Mouse (Mus musculus) ES-Bruce4 (cell line): ENCODE data around the gene Sacm1l. TPM values are rescaled to one million over a fixed set of nuclear protein-coding genes. Genes with fewer than 3 reads are reported as not detected.

Experiments
- H3K27ac ChIP-seq: 2 replicates; pipeline ENCODE4 v1.5.1; 2012; ENCODE audit warnings: low read length, inconsistent platforms; ENCODE audit not compliant: insufficient read depth
- H3K27me3 ChIP-seq: 2 replicates; pipeline ENCODE4 v1.6.1; 2012; ENCODE audit warnings: mild to moderate bottlenecking, low read length, inconsistent platforms; ENCODE audit not compliant: control insufficient read depth, poor library complexity, insufficient read depth, severe bottlenecking
- H3K36me3 ChIP-seq: 2 replicates; pipeline ENCODE4 v1.6.1; 2012; ENCODE audit warnings: inconsistent platforms, mild to moderate bottlenecking, low read length, moderate library complexity; ENCODE audit not compliant: control insufficient read depth, poor library complexity, insufficient read depth, severe bottlenecking
- H3K4me1 ChIP-seq: one replicate; pipeline ENCODE4 v1.8.1; 2011; ENCODE audit warnings: low read length; ENCODE audit not compliant: control insufficient read depth, insufficient read depth
- H3K4me3 ChIP-seq: 2 replicates; pipeline ENCODE4 v1.5.1; 2011; ENCODE audit warnings: low read depth, mild to moderate bottlenecking, low read length
- H3K9ac ChIP-seq: 2 replicates; pipeline ENCODE4 v1.6.1; 2012; ENCODE audit warnings: low read depth, mild to moderate bottlenecking, inconsistent platforms; ENCODE audit not compliant: poor library complexity, severe bottlenecking
- H3K9me3 ChIP-seq: replicated peaks from 2 replicates; pipeline ENCODE4 v1.6.1; 2012; ENCODE audit warnings: mild to moderate bottlenecking, low read length, inconsistent platforms; ENCODE audit not compliant: control insufficient read depth, poor library complexity, insufficient read depth, severe bottlenecking
- CTCF ChIP-seq: IDR thresholded peaks from one replicate; pipeline ENCODE4 v1.8.1; 2011; ENCODE audit warnings: low read depth, low read length
- EP300 ChIP-seq: IDR thresholded peaks from 2 replicates; pipeline ENCODE4 v1.6.1; 2011; ENCODE audit warnings: low read depth, low read length; ENCODE audit not compliant: insufficient read depth
- POLR2A ChIP-seq: IDR thresholded peaks from one replicate; pipeline ENCODE4 v1.8.1; 2011; ENCODE audit warnings: low read length; ENCODE audit not compliant: insufficient read depth
- polyA plus RNA-seq: library from polyadenylated mRNA; stranded (reverse); fragments of >200 nt; gene quantifications from 2 replicates; pipeline ENCODE4 v1.2.4, GENCODE M21; 2011; ENCODE audit warnings: low read depth; ENCODE audit not compliant: missing spikeins, insufficient read depth, insufficient read length

The Sacm1l gene
- polyA plus RNA-seq, 1 experiment, result 49.9 TPM

GRCm38 (mm10) chr9:123526502-123526901 lies 3.1 kb upstream of the Sacm1l start:
- Histone ChIP-seq H3K9me3 (no peaks in the 10 kb centered on the region), H3K27ac (no peak overlapping the region), H3K36me3 (no peaks in the 10 kb centered on the region), H3K9ac (no peak overlapping the region), H3K27me3 (no peaks in the 10 kb centered on the region), H3K4me3 (no peak overlapping the region), H3K4me1 (peaks cover 2% of the 10 kb centered on the region)
- TF ChIP-seq POLR2A (no peak), EP300 (no peak), CTCF (no peak)

GRCm38 (mm10) chr9:123528087-123528925 lies 1.3 kb upstream of the Sacm1l start:
- peaks cover 2% of the 10 kb centered on the region for H3K4me1 ChIP-seq
- no peaks in the 10 kb centered on the region for H3K9me3 ChIP-seq
- H3K27me3 ChIP-seq, result no peaks in the 10 kb centered on the region
- H3K27ac ChIP-seq, result peak overlapping the region; percentile 31; the same call in 1 of the 2 replicates
- H3K36me3 ChIP-seq, result no peaks in the 10 kb centered on the region
- H3K9ac ChIP-seq, result peak overlapping the region; percentile 51
- H3K4me3 ChIP-seq, result peak overlapping the region; percentile 90
- TF ChIP-seq EP300 (no peak), CTCF (no peak), POLR2A (no peak)

- peak overlapping the region; percentile 31; the same call in 1 of the 2 replicates for H3K27ac ChIP-seq
- H3K27me3 ChIP-seq, result no peaks in the 10 kb centered on the region
- no peaks in the 10 kb centered on the region for H3K9me3 ChIP-seq
- H3K9ac ChIP-seq, result peak overlapping the region; percentile 51
- H3K4me1 ChIP-seq, result peaks cover 2% of the 10 kb centered on the region
- H3K4me3 ChIP-seq, result peak overlapping the region; percentile 90
- no peaks in the 10 kb centered on the region for H3K36me3 ChIP-seq
- no peak for TF ChIP-seq POLR2A
Observed at GRCm38 (mm10) chr9:123528926-123529295, 648 bp upstream of the Sacm1l start.

GRCm38 (mm10) chr9:123530158-123530475 lies 558 bp downstream of the Sacm1l start:
- H3K9me3 ChIP-seq, result no peaks in the 10 kb centered on the region
- no peak for TF ChIP-seq POLR2A
- no peak for TF ChIP-seq EP300
- no peak for TF ChIP-seq CTCF
- no peaks in the 10 kb centered on the region for H3K27me3 ChIP-seq
- H3K4me1 ChIP-seq, result peaks cover 2% of the 10 kb centered on the region
- H3K4me3 ChIP-seq, result peak overlapping the region; percentile 81
- H3K27ac ChIP-seq, result no peak overlapping the region
- no peaks in the 10 kb centered on the region for H3K36me3 ChIP-seq
- peak overlapping the region; percentile 80 for H3K9ac ChIP-seq

GRCm38 (mm10) chr9:123530566-123531130 lies 1.1 kb downstream of the Sacm1l start:
- peak overlapping the region; percentile 81 for H3K4me3 ChIP-seq
- no peak overlapping the region for H3K27ac ChIP-seq
- peaks cover 2% of the 10 kb centered on the region for H3K4me1 ChIP-seq
- TF ChIP-seq CTCF (no peak), EP300 (no peak), POLR2A (no peak)
- no peaks in the 10 kb centered on the region for H3K9me3 ChIP-seq
- H3K27me3 ChIP-seq, result no peaks in the 10 kb centered on the region
- H3K9ac ChIP-seq, result peak overlapping the region; percentile 80
- H3K36me3 ChIP-seq, result no peaks in the 10 kb centered on the region

- H3K4me3 ChIP-seq, result no peak overlapping the region
- H3K27ac ChIP-seq, result no peak overlapping the region
- TF ChIP-seq EP300 (no peak), POLR2A (no peak), CTCF (no peak)
- H3K4me1 ChIP-seq, result peaks cover 2% of the 10 kb centered on the region
- H3K27me3 ChIP-seq, result no peaks in the 10 kb centered on the region
- H3K9me3 ChIP-seq, result no peaks in the 10 kb centered on the region
- H3K36me3 ChIP-seq, result no peaks in the 10 kb centered on the region
- H3K9ac ChIP-seq, result no peak overlapping the region
Observed at GRCm38 (mm10) chr9:123531234-123531633, 1.7 kb downstream of the Sacm1l start.
